Mouse (Mus musculus) CH12.LX (cell line): ENCODE data around the gene Tgm2.

Experiments used
- CTCF ChIP-seq, 2 experiments: IDR thresholded peaks in 1 of 2; conservative IDR thresholded peaks in 1 of 2; 2 replicates each; pipeline ENCODE4 v1.5.1; 2011 to 2012; ENCODE audit warnings: low read depth in 2 of 2, low read length in 2 of 2, improper control_type of control experiment in 1 of 2, inconsistent platforms in 1 of 2, mild to moderate bottlenecking in 1 of 2, moderate library complexity in 1 of 2
- EP300 ChIP-seq: IDR thresholded peaks from 2 replicates; pipeline ENCODE4 v1.6.1; 2011; ENCODE audit warnings: low read length, improper control_type of control experiment
- ETS1 ChIP-seq: conservative IDR thresholded peaks from 2 replicates; pipeline ENCODE4 v1.6.1; 2012; ENCODE audit warnings: low read depth, mild to moderate bottlenecking, inconsistent platforms, low read length, improper control_type of control experiment, moderate library complexity
- HCFC1 ChIP-seq: IDR thresholded peaks from 2 replicates; pipeline ENCODE4 v1.6.1; 2012; ENCODE audit warnings: low read depth, mild to moderate bottlenecking, inconsistent platforms, low read length, improper control_type of control experiment
- MYC ChIP-seq: IDR thresholded peaks from 2 replicates; pipeline ENCODE4 v1.6.1; 2011; ENCODE audit warnings: low read depth, mild to moderate bottlenecking, improper control_type of control experiment, low read length
- POLR2A ChIP-seq: IDR thresholded peaks from 2 replicates; pipeline ENCODE4 v1.6.1; 2011; ENCODE audit warnings: low read depth, mild to moderate bottlenecking, improper control_type of control experiment, low read length
- USF2 ChIP-seq: conservative IDR thresholded peaks from 2 replicates; pipeline ENCODE4 v1.6.1; 2011; ENCODE audit warnings: low read depth, low read length, improper control_type of control experiment

GRCm38 (mm10) chr2:158104966-158105365, 41.3 kb downstream of the Tgm2 start:
- TF ChIP-seq POLR2A = no peak
- TF ChIP-seq HCFC1 = no peak
- no peak for TF ChIP-seq MYC
- no peak for TF ChIP-seq EP300
- TF ChIP-seq ETS1 = no peak
- TF ChIP-seq CTCF (conservative IDR thresholded peaks at IDR 0.05 in 1 of 2, IDR thresholded peaks at IDR 0.05 in 1 of 2; ENCODE audit: low read depth in 2 of 2, low read length in 2 of 2) = no peak
- TF ChIP-seq USF2 = no peak
